Mouse (Mus musculus): ENCODE data around the gene Pgap2. TPM values are rescaled to one million over a fixed set of nuclear protein-coding genes. Genes with fewer than 3 reads are reported as not detected.

The Pgap2 gene
- polyA plus RNA-seq, 1 experiment from 2014 or later, result 70.1 TPM

GRCm38 (mm10) chr7:102205646-102206045 lies 4.4 kb upstream of the Pgap2 start:
- Histone ChIP-seq H3K27me3 (ENCODE audit: control insufficient read depth, insufficient read depth, low read length) (no peaks in the 10 kb centered on the region), H3K4me2 (ENCODE audit: low read length) (no peak overlapping the region), H3K36me3 (ENCODE audit: control insufficient read depth, insufficient read depth, low read length) (0 out of 2 replicates have a peak, but pooled peaks cover 6% of the 10 kb centered on the region), H3K27ac (replicated peaks in 1 of 2; ENCODE audit: control insufficient read depth in 1 of 2, insufficient read depth in 1 of 2, low read depth in 2 of 2, low read length in 2 of 2) (no peak overlapping the region), H3K4me3 (ENCODE audit: control insufficient read depth in 1 of 2, insufficient read depth in 1 of 2, low read depth in 1 of 2, low read length in 2 of 2) (no peak overlapping the region), H3K4me1 (ENCODE audit: control insufficient read depth in 2 of 2, insufficient read depth in 2 of 2, low read length in 2 of 2) (peaks cover 3 to 9% of the 10 kb centered on the region in 2 experiments; a peak in 3 of 4 replicates), H3K9ac (ENCODE audit: low read length) (no peak overlapping the region), H3K9me3 (ENCODE audit: control insufficient read depth, low read length) (no peaks in the 10 kb centered on the region)
- no peak for ATAC-seq (ENCODE audit: insufficient number of reproducible peaks, insufficient read depth, low FRiP score, low read depth)
- WGBS, result 67% methylated on average over 1 of the region's 1 CpGs

GRCm38 (mm10) chr7:102208806-102209363 lies 1.1 kb upstream of the Pgap2 start:
- peak overlapping the region; percentile 86 to 99; a peak in 3 of 4 replicates for H3K4me3 ChIP-seq (ENCODE audit: control insufficient read depth in 1 of 2, insufficient read depth in 1 of 2, low read depth in 1 of 2, low read length in 2 of 2)
- H3K9me3 ChIP-seq (ENCODE audit: control insufficient read depth, low read length), result no peaks in the 10 kb centered on the region
- 48% methylated on average over 4 of the region's 4 CpGs for WGBS
- peaks cover 3 to 12% of the 10 kb centered on the region in 2 experiments; a peak in 3 of 4 replicates for H3K4me1 ChIP-seq (ENCODE audit: control insufficient read depth in 2 of 2, insufficient read depth in 2 of 2, low read length in 2 of 2)
- H3K36me3 ChIP-seq (ENCODE audit: control insufficient read depth, insufficient read depth, low read length), result 0 out of 2 replicates have a peak, but pooled peaks cover 4% of the 10 kb centered on the region
- peak overlapping the region; percentile 80 for H3K4me2 ChIP-seq (ENCODE audit: low read length)
- H3K9ac ChIP-seq (ENCODE audit: low read length), result peak overlapping the region; percentile 93
- no peaks in the 10 kb centered on the region for H3K27me3 ChIP-seq (ENCODE audit: control insufficient read depth, insufficient read depth, low read length)
- peak overlapping the region in 1 of 2 experiments; percentile 91; a peak in 1 of 4 replicates for H3K27ac ChIP-seq (replicated peaks in 1 of 2; ENCODE audit: control insufficient read depth in 1 of 2, insufficient read depth in 1 of 2, low read depth in 2 of 2, low read length in 2 of 2)
- no peak for ATAC-seq (ENCODE audit: insufficient number of reproducible peaks, insufficient read depth, low FRiP score, low read depth)

DNA sequence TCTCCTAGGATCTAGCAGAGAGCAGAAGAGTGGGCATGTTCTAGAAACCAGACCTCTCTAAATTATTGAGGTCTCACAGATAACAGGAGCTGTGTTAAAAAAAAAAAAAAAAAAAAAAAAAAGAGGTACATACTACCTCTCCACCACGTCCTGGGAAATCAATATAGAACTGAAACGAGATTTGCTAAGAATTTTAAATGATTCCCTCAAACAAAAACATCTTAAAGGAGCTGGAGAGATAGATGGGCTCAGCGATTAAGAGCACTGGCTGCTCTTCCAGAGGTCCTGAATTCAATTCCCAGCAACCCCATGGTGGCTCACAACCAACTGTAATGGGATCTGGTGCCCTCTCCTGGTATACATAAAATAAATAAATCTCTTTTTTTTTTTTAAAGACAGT lies 1.1 kb downstream of the Pgap2 start:
- Histone ChIP-seq H3K27ac (replicated peaks in 1 of 2; ENCODE audit: control insufficient read depth in 1 of 2, insufficient read depth in 1 of 2, low read depth in 2 of 2, low read length in 2 of 2) (peak overlapping the region; percentile 93 to 95), H3K9me3 (ENCODE audit: control insufficient read depth, low read length) (no peaks in the 10 kb centered on the region), H3K4me2 (ENCODE audit: low read length) (peak overlapping the region; percentile 81), H3K9ac (ENCODE audit: low read length) (peak overlapping the region; percentile 79), H3K27me3 (ENCODE audit: control insufficient read depth, insufficient read depth, low read length) (no peaks in the 10 kb centered on the region), H3K4me3 (ENCODE audit: control insufficient read depth in 1 of 2, insufficient read depth in 1 of 2, low read depth in 1 of 2, low read length in 2 of 2) (peak overlapping the region; percentile 80 to 86; a peak in 3 of 4 replicates), H3K4me1 (ENCODE audit: control insufficient read depth in 2 of 2, insufficient read depth in 2 of 2, low read length in 2 of 2) (peaks cover 3 to 12% of the 10 kb centered on the region in 2 experiments; a peak in 3 of 4 replicates), H3K36me3 (ENCODE audit: control insufficient read depth, insufficient read depth, low read length) (0 out of 2 replicates have a peak, but pooled peaks cover 4% of the 10 kb centered on the region)
- 62% methylated on average over 3 of the region's 3 CpGs for WGBS
- no peak for ATAC-seq (ENCODE audit: insufficient number of reproducible peaks, insufficient read depth, low FRiP score, low read depth)

- Histone ChIP-seq H3K9ac (ENCODE audit: low read length) (no peak overlapping the region), H3K27me3 (ENCODE audit: control insufficient read depth, insufficient read depth, low read length) (no peaks in the 10 kb centered on the region)
Observed at GRCm38 (mm10) chr7:102221899-102222298, 11.9 kb downstream of the Pgap2 start.

GRCm38 (mm10) chr7:102222336-102222735 lies 12.3 kb downstream of the Pgap2 start:
- H3K9ac ChIP-seq (ENCODE audit: low read length), result peak overlapping the region; percentile 78
- H3K27me3 ChIP-seq (ENCODE audit: control insufficient read depth, insufficient read depth, low read length), result no peaks in the 10 kb centered on the region
- H3K4me2 ChIP-seq (ENCODE audit: low read length), result peak overlapping the region; percentile 80
- H3K9me3 ChIP-seq (ENCODE audit: control insufficient read depth, low read length), result no peaks in the 10 kb centered on the region
- ATAC-seq (ENCODE audit: insufficient number of reproducible peaks, insufficient read depth, low FRiP score, low read depth), result no peak
- H3K27ac ChIP-seq (replicated peaks in 1 of 2; ENCODE audit: control insufficient read depth in 1 of 2, insufficient read depth in 1 of 2, low read depth in 2 of 2, low read length in 2 of 2), result peak overlapping the region in 1 of 2 experiments; percentile 49; a peak in 1 of 4 replicates
- under 1% methylated on average over 5 of the region's 13 CpGs for WGBS
- H3K4me3 ChIP-seq (ENCODE audit: control insufficient read depth in 1 of 2, insufficient read depth in 1 of 2, low read depth in 1 of 2, low read length in 2 of 2), result peak overlapping the region; percentile 61 to 69; a peak in 3 of 4 replicates
- H3K36me3 ChIP-seq (ENCODE audit: control insufficient read depth, insufficient read depth, low read length), result peaks cover 6% of the 10 kb centered on the region; the same call in 1 of the 2 replicates
- H3K4me1 ChIP-seq (ENCODE audit: control insufficient read depth in 2 of 2, insufficient read depth in 2 of 2, low read length in 2 of 2), result peaks cover 5 to 6% of the 10 kb centered on the region in 2 experiments; a peak in 3 of 4 replicates

More at GRCm38 (mm10) chr7:102221899-102222298, 11.9 kb downstream of the Pgap2 start:
- H3K4me1 ChIP-seq (ENCODE audit: control insufficient read depth in 2 of 2, insufficient read depth in 2 of 2, low read length in 2 of 2), result peaks cover 5 to 6% of the 10 kb centered on the region in 2 experiments; a peak in 3 of 4 replicates
- WGBS, result 47% methylated on average over 1 of the region's 1 CpGs
- no peak overlapping the region for H3K27ac ChIP-seq (replicated peaks in 1 of 2; ENCODE audit: control insufficient read depth in 1 of 2, insufficient read depth in 1 of 2, low read depth in 2 of 2, low read length in 2 of 2)
- H3K9me3 ChIP-seq (ENCODE audit: control insufficient read depth, low read length), result no peaks in the 10 kb centered on the region
- no peak for ATAC-seq (ENCODE audit: insufficient number of reproducible peaks, insufficient read depth, low FRiP score, low read depth)
- no peak overlapping the region; a peak in 1 of 4 replicates for H3K4me3 ChIP-seq (ENCODE audit: control insufficient read depth in 1 of 2, insufficient read depth in 1 of 2, low read depth in 1 of 2, low read length in 2 of 2)
- H3K4me2 ChIP-seq (ENCODE audit: low read length), result peak overlapping the region; percentile 80
- 0 out of 2 replicates have a peak, but pooled peaks cover 4% of the 10 kb centered on the region for H3K36me3 ChIP-seq (ENCODE audit: control insufficient read depth, insufficient read depth, low read length)

DNA sequence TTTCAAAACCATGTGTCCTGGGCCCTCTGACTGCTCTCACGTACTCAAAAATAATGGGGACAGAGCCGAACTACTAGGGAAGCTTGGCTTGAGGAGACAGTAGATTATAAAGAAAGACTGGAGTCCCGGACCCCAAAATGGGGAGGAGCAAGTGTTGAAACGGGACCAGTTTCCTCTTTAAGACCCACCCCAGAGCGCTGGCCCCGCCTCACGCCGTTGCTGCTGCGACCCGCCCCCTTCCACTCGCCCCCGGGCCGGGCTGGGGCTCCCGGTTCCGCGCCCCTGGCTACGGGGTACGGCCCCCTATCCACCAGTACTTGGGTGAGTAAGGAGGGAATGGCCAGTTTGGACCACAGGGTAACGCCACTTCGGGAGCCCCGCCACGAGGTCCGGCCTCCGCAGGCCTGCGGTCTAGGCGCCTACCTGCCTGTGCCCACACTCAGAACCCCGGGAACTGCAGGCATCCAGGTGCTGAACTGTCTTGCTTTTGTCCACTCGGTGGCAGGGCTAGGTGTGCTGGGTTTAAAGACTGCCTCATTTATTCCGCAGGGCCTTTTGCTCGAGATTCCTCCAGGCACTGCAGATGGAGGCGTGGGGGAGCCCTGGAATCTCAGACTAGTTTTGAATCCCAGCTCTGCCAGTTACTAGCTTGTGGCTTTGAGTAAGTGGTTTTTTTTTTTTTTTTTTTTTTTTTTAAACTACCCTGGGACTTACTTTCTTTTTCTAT lies 13.0 kb downstream of the Pgap2 start:
- peak; percentile 82 for ATAC-seq (ENCODE audit: insufficient number of reproducible peaks, insufficient read depth, low FRiP score, low read depth)
- WGBS, result 2% methylated on average over 30 of the region's 31 CpGs
- no peaks in the 10 kb centered on the region for H3K27me3 ChIP-seq (ENCODE audit: control insufficient read depth, insufficient read depth, low read length)

GRCm38 (mm10) chr7:102223883-102224738 lies 14.1 kb downstream of the Pgap2 start:
- Histone ChIP-seq H3K9me3 (ENCODE audit: control insufficient read depth, low read length) (no peaks in the 10 kb centered on the region), H3K4me1 (ENCODE audit: control insufficient read depth in 2 of 2, insufficient read depth in 2 of 2, low read length in 2 of 2) (peaks cover 5 to 6% of the 10 kb centered on the region in 2 experiments; a peak in 3 of 4 replicates), H3K4me2 (ENCODE audit: low read length) (peak overlapping the region; percentile 80; the same call in 1 of the 2 replicates), H3K9ac (ENCODE audit: low read length) (no peak overlapping the region), H3K27me3 (ENCODE audit: control insufficient read depth, insufficient read depth, low read length) (no peaks in the 10 kb centered on the region), H3K36me3 (ENCODE audit: control insufficient read depth, insufficient read depth, low read length) (peaks cover 20% of the 10 kb centered on the region), H3K4me3 (ENCODE audit: control insufficient read depth in 1 of 2, insufficient read depth in 1 of 2, low read depth in 1 of 2, low read length in 2 of 2) (no peak overlapping the region), H3K27ac (replicated peaks in 1 of 2; ENCODE audit: control insufficient read depth in 1 of 2, insufficient read depth in 1 of 2, low read depth in 2 of 2, low read length in 2 of 2) (no peak overlapping the region)
- WGBS, result 83% methylated on average over 5 of the region's 5 CpGs
- ATAC-seq (ENCODE audit: insufficient number of reproducible peaks, insufficient read depth, low FRiP score, low read depth), result no peak

More for the DNA sequence above, 13.0 kb downstream of the Pgap2 start:
- Histone ChIP-seq H3K9me3 (ENCODE audit: control insufficient read depth, low read length) (no peaks in the 10 kb centered on the region), H3K27ac (replicated peaks in 1 of 2; ENCODE audit: control insufficient read depth in 1 of 2, insufficient read depth in 1 of 2, low read depth in 2 of 2, low read length in 2 of 2) (peak overlapping the region; percentile 6 to 49), H3K4me2 (ENCODE audit: low read length) (peak overlapping the region; percentile 80), H3K4me1 (ENCODE audit: control insufficient read depth in 2 of 2, insufficient read depth in 2 of 2, low read length in 2 of 2) (peaks cover 5 to 6% of the 10 kb centered on the region in 2 experiments; a peak in 3 of 4 replicates), H3K4me3 (ENCODE audit: control insufficient read depth in 1 of 2, insufficient read depth in 1 of 2, low read depth in 1 of 2, low read length in 2 of 2) (peak overlapping the region; percentile 61 to 69), H3K9ac (ENCODE audit: low read length) (peak overlapping the region; percentile 78), H3K36me3 (ENCODE audit: control insufficient read depth, insufficient read depth, low read length) (peaks cover 12% of the 10 kb centered on the region; the same call in 1 of the 2 replicates)

Measured in heart, embryonic 14.5 days (tissue).